Mouse (Mus musculus): ENCODE data around the gene Gpr84. TPM values are rescaled to one million over a fixed set of nuclear protein-coding genes. Genes with fewer than 3 reads are reported as not detected.

The Gpr84 gene
- total and polyA plus RNA-seq, 2 experiments from 2014 or later: 0.30 to 0.58 TPM

DNA sequence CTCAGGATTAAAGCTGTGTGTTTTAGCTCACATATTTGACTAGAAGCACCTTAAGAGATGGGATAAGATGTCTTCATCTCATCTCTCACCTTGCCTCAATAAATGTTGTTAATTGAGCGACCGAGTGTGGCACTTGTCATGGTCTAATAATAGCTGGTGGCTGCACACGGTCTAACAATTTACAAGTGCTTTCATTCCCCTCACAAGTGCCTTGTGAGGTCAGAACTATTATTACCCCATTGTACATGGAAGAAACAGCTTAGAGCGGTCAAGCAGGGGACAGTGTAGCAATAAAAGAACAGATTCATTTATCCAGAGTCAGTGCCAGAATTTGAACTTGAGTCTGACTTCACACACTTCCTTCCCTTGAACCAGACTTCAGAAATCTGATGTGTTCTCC, 45.0 kb upstream of the Gpr84 start:
- Histone ChIP-seq H3K9ac (replicated peaks; ENCODE audit: low read length) (no peak overlapping the region), H3K27me3 (ENCODE audit: insufficient read depth, low read length) (no peaks in the 10 kb centered on the region), H3K9me3 (ENCODE audit: low read length) (no peaks in the 10 kb centered on the region), H3K4me3 (ENCODE audit: low read length) (no peak overlapping the region), H3K27ac (no peak overlapping the region), H3K4me1 (ENCODE audit: insufficient read depth, low read length) (no peaks in the 10 kb centered on the region), H3K36me3 (ENCODE audit: insufficient read depth, low read length) (no peaks in the 10 kb centered on the region), H3K4me2 (ENCODE audit: low read depth, low read length) (no peak overlapping the region)
- ATAC-seq (no peak), DNase-seq (ENCODE audit: low spot score) (no peak)
- no peak for TF ChIP-seq CTCF (IDR thresholded peaks at IDR 0.05; ENCODE audit: low read depth)
- WGBS: 78% methylated on average over 4 of the region's 4 CpGs

GRCm38 (mm10) chr15:103354690-103355089, 44.3 kb upstream of the Gpr84 start:
- no peaks in the 10 kb centered on the region for H3K9me3 ChIP-seq (ENCODE audit: low read length)

DNA sequence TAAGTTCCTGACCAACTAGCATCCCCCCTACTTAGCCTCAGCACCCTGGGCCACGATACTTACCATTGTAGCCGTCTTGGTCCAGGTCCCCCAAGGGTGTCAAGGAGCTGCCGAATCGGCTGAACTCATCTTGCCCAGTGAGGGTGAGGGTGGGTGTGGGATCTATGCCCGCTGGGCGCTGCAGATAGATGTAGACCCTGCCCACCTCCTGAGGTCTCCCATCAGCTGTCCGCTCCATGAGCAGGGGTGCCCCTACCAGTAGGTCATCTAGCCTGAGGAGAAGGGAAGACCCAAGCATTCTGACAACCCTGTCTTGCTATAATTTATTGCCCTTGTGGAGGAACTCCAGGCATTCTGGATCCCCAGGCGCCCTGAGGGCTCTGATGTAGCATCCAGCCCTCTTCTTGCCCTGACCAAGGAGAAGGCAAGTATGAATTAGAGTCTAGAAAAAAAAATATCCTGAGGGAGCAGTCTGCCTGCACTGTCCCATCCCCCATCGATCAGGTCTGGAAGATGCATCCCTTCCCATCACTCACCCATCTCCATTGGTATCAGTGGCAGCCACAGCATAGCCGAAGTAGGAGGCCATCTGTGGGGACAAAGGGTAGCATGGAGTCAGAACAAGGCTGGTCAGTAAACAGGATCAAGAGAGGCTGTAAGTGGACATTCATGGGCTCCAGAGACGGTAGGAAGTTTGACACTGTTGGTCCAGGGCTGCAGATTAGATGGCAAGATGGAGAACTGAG, 43.3 kb upstream of the Gpr84 start:
- H3K4me2 ChIP-seq (ENCODE audit: low read depth, low read length): no peak overlapping the region
- no peak for DNase-seq (ENCODE audit: low spot score)
- ATAC-seq: no peak
- H3K9ac ChIP-seq (replicated peaks; ENCODE audit: low read length): no peak overlapping the region
- no peak overlapping the region for H3K27ac ChIP-seq
- no peaks in the 10 kb centered on the region for H3K4me1 ChIP-seq (ENCODE audit: insufficient read depth, low read length)
- H3K9me3 ChIP-seq (ENCODE audit: low read length): no peaks in the 10 kb centered on the region
- H3K36me3 ChIP-seq (ENCODE audit: insufficient read depth, low read length): no peaks in the 10 kb centered on the region
- WGBS: 94% methylated on average over 11 of the region's 11 CpGs
- TF ChIP-seq CTCF (IDR thresholded peaks at IDR 0.05; ENCODE audit: low read depth): no peak
- H3K27me3 ChIP-seq (ENCODE audit: insufficient read depth, low read length): no peaks in the 10 kb centered on the region
- no peak overlapping the region for H3K4me3 ChIP-seq (ENCODE audit: low read length)

More at GRCm38 (mm10) chr15:103354690-103355089, 44.3 kb upstream of the Gpr84 start:
- Histone ChIP-seq H3K4me2 (ENCODE audit: low read depth, low read length) (no peak overlapping the region), H3K27me3 (ENCODE audit: insufficient read depth, low read length) (no peaks in the 10 kb centered on the region), H3K9ac (replicated peaks; ENCODE audit: low read length) (no peak overlapping the region), H3K4me1 (ENCODE audit: insufficient read depth, low read length) (no peaks in the 10 kb centered on the region), H3K27ac (no peak overlapping the region), H3K4me3 (ENCODE audit: low read length) (no peak overlapping the region), H3K36me3 (ENCODE audit: insufficient read depth, low read length) (no peaks in the 10 kb centered on the region)
- no peak for TF ChIP-seq CTCF (IDR thresholded peaks at IDR 0.05; ENCODE audit: low read depth)
- no peak for DNase-seq (ENCODE audit: low spot score)
- no peak for ATAC-seq
- WGBS: 73% methylated on average over 2 of the region's 2 CpGs

DNA sequence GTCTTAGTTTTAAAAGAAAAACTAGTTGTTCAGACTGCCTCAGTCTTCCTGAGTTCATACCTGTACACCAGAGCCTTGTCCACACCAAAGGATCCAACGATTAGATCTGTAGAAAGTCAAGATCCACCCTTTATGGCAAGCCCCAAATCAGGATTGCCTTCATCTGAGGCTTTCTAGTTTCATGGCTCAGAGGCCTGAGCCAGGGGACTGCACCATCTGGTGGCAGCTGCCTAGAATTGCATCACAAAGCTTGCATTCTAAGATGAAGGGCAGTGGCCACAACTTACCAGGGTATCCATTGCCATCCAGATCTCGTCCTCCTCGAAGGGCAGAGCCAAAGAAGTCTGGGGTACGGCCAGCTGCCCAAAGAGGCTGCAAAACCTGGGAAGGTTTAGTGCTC, 42.4 kb upstream of the Gpr84 start:
- H3K4me3 ChIP-seq (ENCODE audit: low read length): no peak overlapping the region
- H3K27me3 ChIP-seq (ENCODE audit: insufficient read depth, low read length): no peaks in the 10 kb centered on the region
- ATAC-seq (peak; percentile 59), DNase-seq (ENCODE audit: low spot score) (peak; percentile 85)
- H3K4me1 ChIP-seq (ENCODE audit: insufficient read depth, low read length): no peaks in the 10 kb centered on the region
- 44% methylated on average over 4 of the region's 4 CpGs for WGBS
- H3K27ac ChIP-seq: no peak overlapping the region
- H3K4me2 ChIP-seq (ENCODE audit: low read depth, low read length): no peak overlapping the region
- peak; percentile 90 for TF ChIP-seq CTCF (IDR thresholded peaks at IDR 0.05; ENCODE audit: low read depth)
- H3K9me3 ChIP-seq (ENCODE audit: low read length): no peaks in the 10 kb centered on the region
- H3K9ac ChIP-seq (replicated peaks; ENCODE audit: low read length): no peak overlapping the region
- H3K36me3 ChIP-seq (ENCODE audit: insufficient read depth, low read length): no peaks in the 10 kb centered on the region

DNA sequence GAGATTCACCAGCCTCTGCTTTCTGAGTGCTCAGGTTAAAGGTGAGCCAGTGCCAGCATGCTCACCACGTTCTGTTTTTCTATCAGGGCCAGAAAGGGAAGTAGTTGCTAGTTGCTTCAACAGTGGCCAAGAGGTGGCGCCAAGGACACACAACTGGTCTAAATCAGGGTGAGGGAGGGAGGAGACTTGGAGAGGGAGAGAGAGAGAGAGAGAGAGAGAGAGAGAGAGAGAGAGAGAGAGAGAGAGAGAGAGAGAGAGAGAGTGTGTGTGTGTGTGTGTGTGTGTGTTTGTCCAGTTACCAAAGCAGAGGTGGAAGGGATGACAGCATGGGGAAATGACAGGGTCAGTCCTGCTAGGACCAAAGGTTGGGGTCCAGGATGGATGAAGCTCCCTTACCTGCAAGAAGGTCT, 36.9 kb upstream of the Gpr84 start:
- Histone ChIP-seq H3K9ac (replicated peaks; ENCODE audit: low read length) (no peak overlapping the region), H3K9me3 (ENCODE audit: low read length) (no peaks in the 10 kb centered on the region), H3K27me3 (ENCODE audit: insufficient read depth, low read length) (no peaks in the 10 kb centered on the region), H3K4me3 (ENCODE audit: low read length) (no peak overlapping the region), H3K27ac (no peak overlapping the region), H3K36me3 (ENCODE audit: insufficient read depth, low read length) (no peaks in the 10 kb centered on the region), H3K4me1 (ENCODE audit: insufficient read depth, low read length) (no peaks in the 10 kb centered on the region), H3K4me2 (ENCODE audit: low read depth, low read length) (no peak overlapping the region)
- ATAC-seq (peak; percentile 38), DNase-seq (ENCODE audit: low spot score) (peak; percentile 89)
- 5% methylated on average over 2 of the region's 2 CpGs for WGBS
- peak; percentile 80 for TF ChIP-seq CTCF (IDR thresholded peaks at IDR 0.05; ENCODE audit: low read depth)

- ATAC-seq: no peak
- H3K4me1 ChIP-seq (ENCODE audit: insufficient read depth, low read length): 0 out of 2 replicates have a peak, but pooled peaks cover 6% of the 10 kb centered on the region
- no peak overlapping the region for H3K9ac ChIP-seq (replicated peaks; ENCODE audit: low read length)
- H3K9me3 ChIP-seq (ENCODE audit: low read length): no peaks in the 10 kb centered on the region
- WGBS: 82% methylated on average over 6 of the region's 6 CpGs
- no peaks in the 10 kb centered on the region for H3K36me3 ChIP-seq (ENCODE audit: insufficient read depth, low read length)
- no peak overlapping the region for H3K4me3 ChIP-seq (ENCODE audit: low read length)
- H3K27me3 ChIP-seq (ENCODE audit: insufficient read depth, low read length): no peaks in the 10 kb centered on the region
- H3K27ac ChIP-seq: no peak overlapping the region
- DNase-seq (ENCODE audit: low spot score): no peak
- TF ChIP-seq CTCF (IDR thresholded peaks at IDR 0.05; ENCODE audit: low read depth): no peak
- H3K4me2 ChIP-seq (ENCODE audit: low read depth, low read length): no peak overlapping the region
These were observed 35.4 kb upstream of the Gpr84 start for GRCm38 (mm10) chr15:103345789-103346188.

DNA sequence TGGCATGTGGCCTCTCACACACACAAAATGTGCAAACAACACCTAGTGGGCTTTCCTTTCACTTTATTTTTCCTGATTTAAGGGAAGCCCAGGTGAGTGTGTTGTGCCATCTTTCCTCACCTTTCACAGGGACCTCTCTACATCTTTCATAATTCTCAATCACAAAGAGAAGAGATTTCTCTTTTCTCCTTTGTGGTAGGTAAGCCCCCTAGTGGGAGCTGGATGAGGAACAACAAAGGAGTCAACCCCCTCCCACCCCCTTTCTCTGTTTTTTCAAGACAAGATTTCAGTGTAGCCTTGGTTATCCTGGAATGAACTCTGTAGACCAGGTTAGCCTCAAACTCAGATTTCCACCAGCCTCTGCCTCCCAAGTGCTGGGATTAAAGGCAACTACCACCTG, 33.1 kb upstream of the Gpr84 start:
- DNase-seq (ENCODE audit: low spot score) (no peak), ATAC-seq (no peak)
- Histone ChIP-seq H3K27me3 (ENCODE audit: insufficient read depth, low read length) (no peaks in the 10 kb centered on the region), H3K27ac (no peak overlapping the region), H3K4me1 (ENCODE audit: insufficient read depth, low read length) (0 out of 2 replicates have a peak, but pooled peaks cover 10% of the 10 kb centered on the region), H3K9me3 (ENCODE audit: low read length) (no peaks in the 10 kb centered on the region), H3K9ac (replicated peaks; ENCODE audit: low read length) (no peak overlapping the region), H3K4me2 (ENCODE audit: low read depth, low read length) (no peak overlapping the region), H3K36me3 (ENCODE audit: insufficient read depth, low read length) (no peaks in the 10 kb centered on the region), H3K4me3 (ENCODE audit: low read length) (no peak overlapping the region)
- no peak; the same call in 1 of the 2 replicates for TF ChIP-seq CTCF (IDR thresholded peaks at IDR 0.05; ENCODE audit: low read depth)
